Mouse (Mus musculus): ENCODE data around the gene Tmem44. TPM values are rescaled to one million over a fixed set of nuclear protein-coding genes. Genes with fewer than 3 reads are reported as not detected.
"Not testable (repeated sequence)": the region's sequence is repeated elsewhere in the genome, so short reads cannot be mapped to it uniquely, and the experiment has no call there.

Tmem44 gene
- polyA plus RNA-seq, 1 experiment, result 1.1 TPM

- peak overlapping the region; percentile 60 for H3K4me2 ChIP-seq (ENCODE audit: low read depth)
- H3K27me3 ChIP-seq (ENCODE audit: control insufficient read depth, insufficient read depth, insufficient read length), result no peaks in the 10 kb centered on the region
- H3K79me2 ChIP-seq (ENCODE audit: control insufficient read depth, insufficient read depth), result no peaks in the 10 kb centered on the region
- no peak overlapping the region for H3K4me3 ChIP-seq
- TF ChIP-seq CEBPB (IDR thresholded peaks at IDR 0.05; ENCODE audit: insufficient read depth, poor library complexity, severe bottlenecking), result peak; percentile 79
- no peak for TF ChIP-seq POLR2A (IDR thresholded peaks at IDR 0.05; ENCODE audit: insufficient read length, low read depth)
- H3ac ChIP-seq (ENCODE audit: control insufficient read depth, insufficient read length), result no peak overlapping the region
- H3K36me3 ChIP-seq (ENCODE audit: control insufficient read depth, insufficient read depth), result no peaks in the 10 kb centered on the region
Observed at GRCm38 (mm10) chr16:30475633-30476461, 74.8 kb downstream of the Tmem44 start.

- H3K27me3 ChIP-seq (ENCODE audit: control insufficient read depth, insufficient read depth, insufficient read length), result no peaks in the 10 kb centered on the region
- H3K36me3 ChIP-seq (ENCODE audit: control insufficient read depth, insufficient read depth), result no peaks in the 10 kb centered on the region
- TF ChIP-seq MAX (IDR thresholded peaks at IDR 0.05; ENCODE audit: low read depth) (no peak), POLR2A (IDR thresholded peaks at IDR 0.05; ENCODE audit: insufficient read length, low read depth) (no peak), MYOD1 (IDR thresholded peaks at IDR 0.05; ENCODE audit: control insufficient read depth in 1 of 3, insufficient read length in 2 of 3, low read depth in 2 of 3) (no peak), POLR2AphosphoS2 (IDR thresholded peaks at IDR 0.05; ENCODE audit: insufficient read length, low read depth) (no peak), TCF12 (IDR thresholded peaks at IDR 0.05; ENCODE audit: insufficient read depth, poor library complexity, severe bottlenecking) (no peak), USF1 (IDR thresholded peaks at IDR 0.05; ENCODE audit: low read depth) (no peak), E2F4 (IDR thresholded peaks at IDR 0.05; ENCODE audit: insufficient read depth) (no peak), REST (IDR thresholded peaks at IDR 0.05; ENCODE audit: insufficient read depth, insufficient read length) (no peak), SRF (IDR thresholded peaks at IDR 0.05; ENCODE audit: control insufficient read depth, insufficient read length, low read depth) (no peak), TCF3 (IDR thresholded peaks at IDR 0.05; ENCODE audit: insufficient read length, low read depth) (no peak), MYOG (IDR thresholded peaks at IDR 0.05; ENCODE audit: control insufficient read depth in 1 of 3, insufficient read depth in 1 of 3, insufficient read length in 2 of 3, low read depth in 2 of 3) (no peak), CEBPB (IDR thresholded peaks at IDR 0.05; ENCODE audit: insufficient read depth, poor library complexity, severe bottlenecking) (no peak)
Observed at GRCm38 (mm10) chr16:30472447-30472846, 78.2 kb downstream of the Tmem44 start.

GRCm38 (mm10) chr16:30471912-30472311 lies 78.7 kb downstream of the Tmem44 start:
- Histone ChIP-seq H3K27me3 (ENCODE audit: control insufficient read depth, insufficient read depth, insufficient read length) (no peaks in the 10 kb centered on the region), H3K79me2 (ENCODE audit: control insufficient read depth, insufficient read depth) (no peaks in the 10 kb centered on the region), H3K4me3 (no peak overlapping the region), H3K36me3 (ENCODE audit: control insufficient read depth, insufficient read depth) (no peaks in the 10 kb centered on the region), H3K4me2 (ENCODE audit: low read depth) (no peak overlapping the region), H3ac (ENCODE audit: control insufficient read depth, insufficient read length) (no peak overlapping the region)
- TF ChIP-seq TCF12 (IDR thresholded peaks at IDR 0.05; ENCODE audit: insufficient read depth, poor library complexity, severe bottlenecking), result no peak
- no peak for TF ChIP-seq POLR2AphosphoS2 (IDR thresholded peaks at IDR 0.05; ENCODE audit: insufficient read length, low read depth)

More at GRCm38 (mm10) chr16:30472447-30472846, 78.2 kb downstream of the Tmem44 start:
- no peak overlapping the region for H3K4me2 ChIP-seq (ENCODE audit: low read depth)
- no peak overlapping the region for H3ac ChIP-seq (ENCODE audit: control insufficient read depth, insufficient read length)
- H3K4me3 ChIP-seq, result no peak overlapping the region
- H3K79me2 ChIP-seq (ENCODE audit: control insufficient read depth, insufficient read depth), result no peaks in the 10 kb centered on the region

- H3K4me3 ChIP-seq, result no peak overlapping the region
- no peaks in the 10 kb centered on the region for H3K27me3 ChIP-seq (ENCODE audit: control insufficient read depth, insufficient read depth, insufficient read length)
- no peaks in the 10 kb centered on the region for H3K36me3 ChIP-seq (ENCODE audit: control insufficient read depth, insufficient read depth)
- H3ac ChIP-seq (ENCODE audit: control insufficient read depth, insufficient read length), result no peak overlapping the region
- TF ChIP-seq MYOG (IDR thresholded peaks at IDR 0.05; ENCODE audit: control insufficient read depth in 1 of 3, insufficient read depth in 1 of 3, insufficient read length in 2 of 3, low read depth in 2 of 3) (no peak), TCF3 (IDR thresholded peaks at IDR 0.05; ENCODE audit: insufficient read length, low read depth) (no peak), USF1 (IDR thresholded peaks at IDR 0.05; ENCODE audit: low read depth) (no peak), E2F4 (IDR thresholded peaks at IDR 0.05; ENCODE audit: insufficient read depth) (no peak), POLR2A (IDR thresholded peaks at IDR 0.05; ENCODE audit: insufficient read length, low read depth) (no peak), REST (IDR thresholded peaks at IDR 0.05; ENCODE audit: insufficient read depth, insufficient read length) (no peak), CEBPB (IDR thresholded peaks at IDR 0.05; ENCODE audit: insufficient read depth, poor library complexity, severe bottlenecking) (no peak), POLR2AphosphoS2 (IDR thresholded peaks at IDR 0.05; ENCODE audit: insufficient read length, low read depth) (no peak), MAX (IDR thresholded peaks at IDR 0.05; ENCODE audit: low read depth) (no peak), TCF12 (IDR thresholded peaks at IDR 0.05; ENCODE audit: insufficient read depth, poor library complexity, severe bottlenecking) (no peak), MYOD1 (IDR thresholded peaks at IDR 0.05; ENCODE audit: control insufficient read depth in 1 of 3, insufficient read length in 2 of 3, low read depth in 2 of 3) (no peak), SRF (IDR thresholded peaks at IDR 0.05; ENCODE audit: control insufficient read depth, insufficient read length, low read depth) (no peak)
- no peaks in the 10 kb centered on the region for H3K79me2 ChIP-seq (ENCODE audit: control insufficient read depth, insufficient read depth)
- H3K4me2 ChIP-seq (ENCODE audit: low read depth), result no peak overlapping the region
Observed at GRCm38 (mm10) chr16:30468944-30469343, 81.7 kb downstream of the Tmem44 start.

GRCm38 (mm10) chr16:30465680-30466298 lies 84.9 kb downstream of the Tmem44 start:
- Histone ChIP-seq H3K36me3 (ENCODE audit: control insufficient read depth, insufficient read depth) (no peaks in the 10 kb centered on the region), H3K4me3 (no peak overlapping the region), H3K27me3 (ENCODE audit: control insufficient read depth, insufficient read depth, insufficient read length) (no peaks in the 10 kb centered on the region), H3K79me2 (ENCODE audit: control insufficient read depth, insufficient read depth) (no peaks in the 10 kb centered on the region), H3ac (ENCODE audit: control insufficient read depth, insufficient read length) (no peak overlapping the region), H3K4me2 (ENCODE audit: low read depth) (peak overlapping the region; percentile 10)
- no peak for TF ChIP-seq MYOG (IDR thresholded peaks at IDR 0.05; ENCODE audit: control insufficient read depth in 1 of 3, insufficient read depth in 1 of 3, insufficient read length in 2 of 3, low read depth in 2 of 3)
- TF ChIP-seq CEBPB (IDR thresholded peaks at IDR 0.05; ENCODE audit: insufficient read depth, poor library complexity, severe bottlenecking), result no peak
- no peak for TF ChIP-seq TCF3 (IDR thresholded peaks at IDR 0.05; ENCODE audit: insufficient read length, low read depth)
- no peak for TF ChIP-seq TCF12 (IDR thresholded peaks at IDR 0.05; ENCODE audit: insufficient read depth, poor library complexity, severe bottlenecking)
- TF ChIP-seq SRF (IDR thresholded peaks at IDR 0.05; ENCODE audit: control insufficient read depth, insufficient read length, low read depth), result no peak
- no peak for TF ChIP-seq MYOD1 (IDR thresholded peaks at IDR 0.05; ENCODE audit: control insufficient read depth in 1 of 3, insufficient read length in 2 of 3, low read depth in 2 of 3)
- TF ChIP-seq MAX (IDR thresholded peaks at IDR 0.05; ENCODE audit: low read depth), result no peak
- TF ChIP-seq REST (IDR thresholded peaks at IDR 0.05; ENCODE audit: insufficient read depth, insufficient read length), result no peak
- TF ChIP-seq USF1 (IDR thresholded peaks at IDR 0.05; ENCODE audit: low read depth), result no peak
- no peak for TF ChIP-seq E2F4 (IDR thresholded peaks at IDR 0.05; ENCODE audit: insufficient read depth)
- no peak for TF ChIP-seq POLR2AphosphoS2 (IDR thresholded peaks at IDR 0.05; ENCODE audit: insufficient read length, low read depth)
- no peak for TF ChIP-seq POLR2A (IDR thresholded peaks at IDR 0.05; ENCODE audit: insufficient read length, low read depth)

- not testable (repeated sequence) for H3K79me2 ChIP-seq (ENCODE audit: control insufficient read depth, insufficient read depth); H3K27me3 ChIP-seq (ENCODE audit: control insufficient read depth, insufficient read depth, insufficient read length); H3K4me2 ChIP-seq (ENCODE audit: low read depth); H3K36me3 ChIP-seq (ENCODE audit: control insufficient read depth, insufficient read depth); H3K4me3 ChIP-seq; H3ac ChIP-seq (ENCODE audit: control insufficient read depth, insufficient read length)
Observed at GRCm38 (mm10) chr16:30464742-30465141, 85.9 kb downstream of the Tmem44 start.
